Mouse (Mus musculus) forebrain, embryonic 13.5 days (tissue): ENCODE results near the gene Spout1. TPM values are rescaled to one million over a fixed set of nuclear protein-coding genes. Genes with fewer than 3 reads are reported as not detected.

Experiments used
- ATAC-seq: fragments of 200-750 bp; cut with Nextera tagmentation; 2 replicates; pipeline ENCODE4 v1.8.0; 2017
- H3K27ac ChIP-seq: fragments of 300-500 bp; sonication (generic); 2 replicates; pipeline ENCODE4 v1.5.1; 2015; ENCODE audit warnings: inconsistent platforms, mild to moderate bottlenecking, moderate library complexity
- H3K27me3 ChIP-seq: fragments of 300-500 bp; sonication (generic); 2 replicates; pipeline ENCODE4 v1.6.1; 2015; ENCODE audit warnings: mild to moderate bottlenecking, inconsistent platforms
- H3K36me3 ChIP-seq: fragments of 300-500 bp; sonication (generic); 2 replicates; pipeline ENCODE4 v1.6.1; 2015; ENCODE audit warnings: mild to moderate bottlenecking, inconsistent platforms; ENCODE audit not compliant: poor library complexity, severe bottlenecking
- H3K4me1 ChIP-seq: fragments of 300-500 bp; sonication (generic); 2 replicates; pipeline ENCODE4 v1.6.1; 2015; ENCODE audit warnings: inconsistent platforms
- H3K4me2 ChIP-seq: fragments of 300-500 bp; sonication (generic); 2 replicates; pipeline ENCODE4 v1.6.1; 2015; ENCODE audit warnings: inconsistent platforms, mild to moderate bottlenecking, moderate library complexity
- H3K4me3 ChIP-seq: fragments of 300-500 bp; sonication (generic); 2 replicates; pipeline ENCODE4 v1.5.1; 2015; ENCODE audit warnings: mild to moderate bottlenecking, inconsistent platforms
- H3K9ac ChIP-seq: fragments of 300-500 bp; sonication (generic); 2 replicates; pipeline ENCODE4 v1.6.1; 2015; ENCODE audit warnings: mild to moderate bottlenecking, inconsistent platforms
- H3K9me3 ChIP-seq: fragments of 300-500 bp; sonication (generic); replicated peaks from 2 replicates; pipeline ENCODE4 v1.6.1; 2016; ENCODE audit warnings: inconsistent platforms
- WGBS: fragments of 180-500 bp; shearing (Covaris S2); methylation state at CpG from one replicate; pipeline ENCODE4 v1.1.7; 2015; 5-methylcytosine and 5-hydroxymethylcytosine counted together
- polyA plus RNA-seq: library from polyadenylated mRNA; unstranded; fragments of >200 nt; fragmentation: Nextera tagmentation; extraction: Ambion mirVana; gene quantifications from 2 replicates; pipeline ENCODE4 v1.2.1, GENCODE M21; 2015

Gene Spout1
- polyA plus RNA-seq, 1 experiment from 2014 or later, result 62.1 TPM

GRCm38 (mm10) chr2:30123729-30124471 is 54.4 kb downstream of the Spout1 start:
- Histone ChIP-seq H3K9me3 (no peaks in the 10 kb centered on the region), H3K4me3 (peak overlapping the region; percentile 89), H3K4me1 (peaks cover 44% of the 10 kb centered on the region), H3K27me3 (no peaks in the 10 kb centered on the region), H3K4me2 (peak overlapping the region; percentile 87), H3K36me3 (peaks cover 7% of the 10 kb centered on the region; the same call in 1 of the 2 replicates), H3K9ac (peak overlapping the region; percentile 93), H3K27ac (peak overlapping the region; percentile 83)
- under 1% methylated on average over 41 of the region's 44 CpGs for WGBS
- peak; percentile 72 for ATAC-seq

Other genes starting within 250 kb of the Spout1 start
- 82.5 and 83.3 TPM in 2 replicates for gene Gle1, start 243.0 kb downstream of the Spout1 start, polyA plus RNA-seq
- 157 and 178 TPM in 2 replicates for gene Sptan1, start 212.9 kb downstream of the Spout1 start, polyA plus RNA-seq
- gene Wdr34, start 129.6 kb downstream of the Spout1 start, polyA plus RNA-seq, result 50.8 and 57.2 TPM in 2 replicates
- gene Set, start 121.1 kb downstream of the Spout1 start, polyA plus RNA-seq, result 587 and 610 TPM in 2 replicates
- gene Pkn3, start 100.8 kb downstream of the Spout1 start, polyA plus RNA-seq, result 5.7 and 6.7 TPM in 2 replicates
- gene Zdhhc12, start 84.8 kb downstream of the Spout1 start, polyA plus RNA-seq, result 21.0 and 21.2 TPM in 2 replicates
- gene Zer1, start 53.9 kb downstream of the Spout1 start, polyA plus RNA-seq, result 10.5 and 10.9 TPM in 2 replicates
- gene Tbc1d13, start 44.7 kb downstream of the Spout1 start, polyA plus RNA-seq, result 12.3 and 14.1 TPM in 2 replicates
- gene Endog, start 7.0 kb downstream of the Spout1 start, polyA plus RNA-seq, result 9.5 and 10.4 TPM in 2 replicates
- 11.6 and 12.4 TPM in 2 replicates for gene Kyat1, start 27.4 kb upstream of the Spout1 start, polyA plus RNA-seq
- 57.9 and 58.3 TPM in 2 replicates for gene Lrrc8a, start 59.3 kb upstream of the Spout1 start, polyA plus RNA-seq
- gene Gm28035, start 62.1 kb upstream of the Spout1 start, polyA plus RNA-seq, result 0.21 and 0.36 TPM in 2 replicates
- gene Phyhd1, start 87.7 kb upstream of the Spout1 start, polyA plus RNA-seq, result 5.3 and 6.8 TPM in 2 replicates
- not detected in 2 replicates for gene Gm28038, start 102.6 kb upstream of the Spout1 start, polyA plus RNA-seq
- 28.0 and 30.6 TPM in 2 replicates for gene Dolk, start 107.9 kb upstream of the Spout1 start, polyA plus RNA-seq
- 24.9 and 32.7 TPM in 2 replicates for gene Nup188, start 107.9 kb upstream of the Spout1 start, polyA plus RNA-seq
- gene Sh3glb2, start 180.9 kb upstream of the Spout1 start, polyA plus RNA-seq, result 100 and 126 TPM in 2 replicates
- 22.4 and 23.5 TPM in 2 replicates for gene Miga2, start 185.8 kb upstream of the Spout1 start, polyA plus RNA-seq
- 53.0 and 56.7 TPM in 2 replicates for gene Dolpp1, start 213.8 kb upstream of the Spout1 start, polyA plus RNA-seq
- 16.3 and 21.0 TPM in 2 replicates for gene Crat, start 237.4 kb upstream of the Spout1 start, polyA plus RNA-seq
- 126 and 141 TPM in 2 replicates for gene Ptpa, start 237.6 kb upstream of the Spout1 start, polyA plus RNA-seq